Mouse (Mus musculus): ENCODE results near the gene Prim2. TPM values are rescaled to one million over a fixed set of nuclear protein-coding genes. Genes with fewer than 3 reads are reported as not detected.
A peak's percentile ranks its signal among the peaks of the same experiment; 100 is the strongest.

Prim2 gene
- polyA plus RNA-seq, 1 experiment from 2014 or later: 55.0 TPM

- H3K4me1 ChIP-seq (ENCODE audit: control insufficient read depth, insufficient read depth, low read length): 0 out of 2 replicates have a peak, but pooled peaks cover 5% of the 10 kb centered on the region
- H3K27me3 ChIP-seq (ENCODE audit: control insufficient read depth, insufficient read depth, low read length): no peaks in the 10 kb centered on the region
- WGBS: 74% methylated on average over 8 of the region's 8 CpGs
- no peaks in the 10 kb centered on the region for H3K36me3 ChIP-seq (ENCODE audit: control insufficient read depth, insufficient read depth, low read length)
- H3K4me2 ChIP-seq: no peak overlapping the region
- H3K9ac ChIP-seq (ENCODE audit: low read length): no peak overlapping the region
- no peaks in the 10 kb centered on the region for H3K9me3 ChIP-seq (ENCODE audit: control insufficient read depth, low read length)
- H3K4me3 ChIP-seq (ENCODE audit: low read depth, low read length): no peak overlapping the region
- H3K27ac ChIP-seq (ENCODE audit: low read depth, low read length): no peak overlapping the region
- no peak for ATAC-seq (ENCODE audit: low FRiP score)
- DNase-seq (ENCODE audit: low spot score, missing footprints): peak; percentile 75
Measured at GRCm38 (mm10) chr1:33590556-33591411, 78.8 kb downstream of the Prim2 start.

DNA sequence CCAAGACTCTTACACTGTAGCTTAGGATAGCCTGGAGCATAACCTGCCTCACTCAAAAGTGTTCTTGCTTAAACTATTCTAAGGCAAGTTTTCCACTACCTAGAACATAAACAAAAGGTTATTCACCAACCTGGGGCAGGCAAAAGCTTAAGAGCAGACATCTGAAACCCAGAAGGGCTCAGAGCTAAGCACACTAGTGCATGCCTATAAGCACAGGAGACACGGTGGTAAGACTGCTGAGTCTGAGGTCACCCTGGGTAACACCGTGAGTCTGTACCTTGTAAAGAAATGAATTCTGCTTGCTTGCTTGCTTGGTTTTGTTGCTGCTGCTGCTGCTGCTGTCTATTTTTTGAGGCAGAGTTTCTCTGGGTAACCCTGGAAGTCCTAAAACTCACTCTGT, 80.1 kb downstream of the Prim2 start:
- 58% methylated on average over 2 of the region's 2 CpGs for WGBS
- no peak overlapping the region for H3K4me3 ChIP-seq (ENCODE audit: low read depth, low read length)
- no peak overlapping the region for H3K27ac ChIP-seq (ENCODE audit: low read depth, low read length)
- ATAC-seq (ENCODE audit: low FRiP score) (no peak), DNase-seq (ENCODE audit: low spot score, missing footprints) (peak; percentile 67)
- H3K4me2 ChIP-seq: no peak overlapping the region
- H3K36me3 ChIP-seq (ENCODE audit: control insufficient read depth, insufficient read depth, low read length): no peaks in the 10 kb centered on the region
- no peaks in the 10 kb centered on the region for H3K4me1 ChIP-seq (ENCODE audit: control insufficient read depth, insufficient read depth, low read length)
- no peaks in the 10 kb centered on the region for H3K27me3 ChIP-seq (ENCODE audit: control insufficient read depth, insufficient read depth, low read length)
- no peak overlapping the region for H3K9ac ChIP-seq (ENCODE audit: low read length)
- H3K9me3 ChIP-seq (ENCODE audit: control insufficient read depth, low read length): no peaks in the 10 kb centered on the region

DNA sequence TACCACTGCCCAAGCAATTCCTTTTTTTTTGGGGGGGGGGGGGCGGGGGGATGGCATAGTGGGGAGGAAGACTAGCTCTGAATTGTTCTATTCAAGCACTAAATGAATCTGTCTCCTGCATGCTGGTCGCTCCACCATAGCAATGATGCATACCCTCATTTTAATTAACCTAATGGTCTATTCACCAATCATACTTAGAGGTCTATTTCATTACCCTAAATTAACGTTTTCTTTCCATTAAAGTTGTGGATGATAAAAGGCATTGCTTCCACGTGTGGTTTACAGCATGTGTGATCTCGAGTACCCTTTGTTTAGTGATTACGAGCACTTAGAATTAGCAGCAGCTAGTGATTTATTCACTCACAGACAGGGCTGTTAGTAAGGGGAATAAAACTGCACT, 81.0 kb downstream of the Prim2 start:
- DNase-seq (ENCODE audit: low spot score, missing footprints): peak; percentile 4
- Histone ChIP-seq H3K9me3 (ENCODE audit: control insufficient read depth, low read length) (no peaks in the 10 kb centered on the region), H3K36me3 (ENCODE audit: control insufficient read depth, insufficient read depth, low read length) (no peaks in the 10 kb centered on the region), H3K9ac (ENCODE audit: low read length) (no peak overlapping the region), H3K4me3 (ENCODE audit: low read depth, low read length) (no peak overlapping the region), H3K27me3 (ENCODE audit: control insufficient read depth, insufficient read depth, low read length) (no peaks in the 10 kb centered on the region), H3K4me1 (ENCODE audit: control insufficient read depth, insufficient read depth, low read length) (no peaks in the 10 kb centered on the region), H3K27ac (ENCODE audit: low read depth, low read length) (no peak overlapping the region), H3K4me2 (no peak overlapping the region)
- 79% methylated on average over 6 of the region's 6 CpGs for WGBS
- no peak for ATAC-seq (ENCODE audit: low FRiP score)

- Histone ChIP-seq H3K4me3 (ENCODE audit: low read depth, low read length) (no peak overlapping the region), H3K27ac (ENCODE audit: low read depth, low read length) (no peak overlapping the region), H3K9me3 (ENCODE audit: control insufficient read depth, low read length) (no peaks in the 10 kb centered on the region), H3K4me1 (ENCODE audit: control insufficient read depth, insufficient read depth, low read length) (no peaks in the 10 kb centered on the region), H3K9ac (ENCODE audit: low read length) (no peak overlapping the region), H3K27me3 (ENCODE audit: control insufficient read depth, insufficient read depth, low read length) (no peaks in the 10 kb centered on the region), H3K36me3 (ENCODE audit: control insufficient read depth, insufficient read depth, low read length) (no peaks in the 10 kb centered on the region), H3K4me2 (no peak overlapping the region)
- no peak for DNase-seq (ENCODE audit: low spot score, missing footprints)
- no peak for ATAC-seq (ENCODE audit: low FRiP score)
Measured at GRCm38 (mm10) chr1:33584590-33584978, 85.0 kb downstream of the Prim2 start.

DNA sequence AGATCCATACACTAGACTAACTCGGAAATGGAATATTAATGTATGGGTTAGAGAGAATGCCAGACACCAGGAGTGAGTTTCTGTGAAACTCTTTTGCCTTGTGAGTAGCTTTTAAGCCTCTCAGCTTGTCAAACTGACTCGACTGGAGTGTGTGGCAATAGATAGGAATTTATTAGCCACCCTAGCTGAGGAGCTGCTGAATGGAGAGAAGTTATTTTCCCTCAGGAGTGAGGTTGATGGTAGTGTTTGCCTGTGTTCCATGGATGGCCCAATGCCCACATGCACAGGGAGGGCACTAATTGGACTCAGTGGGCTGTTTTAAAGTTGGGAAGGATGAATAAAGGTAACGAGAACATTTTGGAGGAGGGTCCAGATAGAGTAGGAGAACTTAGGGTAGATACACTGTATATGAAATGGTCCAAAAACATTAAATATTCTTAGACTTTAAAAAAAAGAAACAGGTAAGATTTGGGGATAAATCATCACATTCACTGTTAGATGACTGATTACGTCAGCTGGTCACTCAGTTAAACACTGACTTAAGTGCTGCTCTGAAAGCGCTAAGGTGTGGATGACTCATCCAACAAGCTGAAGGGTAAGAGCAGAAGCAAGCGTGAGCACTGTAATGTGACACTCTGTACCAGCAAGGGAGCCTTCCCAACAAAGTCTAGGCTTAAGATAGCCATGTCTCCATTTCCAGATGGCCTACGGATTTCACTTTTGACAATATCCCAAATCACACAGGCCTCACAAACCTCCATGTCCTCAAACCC, 85.6 kb downstream of the Prim2 start:
- peak; percentile 45 for DNase-seq (ENCODE audit: low spot score, missing footprints)
- Histone ChIP-seq H3K27ac (ENCODE audit: low read depth, low read length) (no peak overlapping the region), H3K4me2 (no peak overlapping the region), H3K36me3 (ENCODE audit: control insufficient read depth, insufficient read depth, low read length) (no peaks in the 10 kb centered on the region), H3K9ac (ENCODE audit: low read length) (no peak overlapping the region), H3K4me1 (ENCODE audit: control insufficient read depth, insufficient read depth, low read length) (no peaks in the 10 kb centered on the region), H3K4me3 (ENCODE audit: low read depth, low read length) (no peak overlapping the region), H3K27me3 (ENCODE audit: control insufficient read depth, insufficient read depth, low read length) (no peaks in the 10 kb centered on the region), H3K9me3 (ENCODE audit: control insufficient read depth, low read length) (no peaks in the 10 kb centered on the region)
- ATAC-seq (ENCODE audit: low FRiP score): no peak
- 83% methylated on average over 7 of the region's 7 CpGs for WGBS

GRCm38 (mm10) chr1:33578593-33578992, 91.0 kb downstream of the Prim2 start:
- DNase-seq (ENCODE audit: low spot score, missing footprints): no peak
- WGBS: 85% methylated on average over 6 of the region's 6 CpGs
- no peaks in the 10 kb centered on the region for H3K36me3 ChIP-seq (ENCODE audit: control insufficient read depth, insufficient read depth, low read length)
- no peaks in the 10 kb centered on the region for H3K9me3 ChIP-seq (ENCODE audit: control insufficient read depth, low read length)
- H3K4me2 ChIP-seq: no peak overlapping the region
- no peak for ATAC-seq (ENCODE audit: low FRiP score)
- no peak overlapping the region for H3K27ac ChIP-seq (ENCODE audit: low read depth, low read length)
- no peak overlapping the region for H3K9ac ChIP-seq (ENCODE audit: low read length)
- H3K27me3 ChIP-seq (ENCODE audit: control insufficient read depth, insufficient read depth, low read length): no peaks in the 10 kb centered on the region
- 0 out of 2 replicates have a peak, but pooled peaks cover 2% of the 10 kb centered on the region for H3K4me1 ChIP-seq (ENCODE audit: control insufficient read depth, insufficient read depth, low read length)
- H3K4me3 ChIP-seq (ENCODE audit: low read depth, low read length): no peak overlapping the region

DNA sequence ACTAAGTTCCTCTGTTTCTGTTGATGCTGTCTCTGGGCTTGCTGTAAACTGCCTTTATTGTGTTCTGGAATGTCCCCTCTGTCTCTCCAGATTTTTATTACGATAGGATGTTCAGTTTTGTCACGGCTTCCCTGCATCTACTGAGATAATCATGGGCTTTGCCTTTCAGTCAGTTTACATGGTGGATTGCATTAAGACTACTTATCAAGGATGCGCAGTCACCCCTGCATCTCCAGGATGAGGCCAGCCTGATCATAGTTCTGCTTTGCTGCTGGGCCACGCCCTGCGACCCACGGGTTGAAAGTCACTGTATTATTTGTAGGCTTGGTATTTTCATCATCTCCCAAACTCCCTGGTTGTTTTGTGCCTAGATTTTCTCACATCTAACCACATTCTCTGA, 95.1 kb downstream of the Prim2 start:
- WGBS: 88% methylated on average over 6 of the region's 6 CpGs
- no peaks in the 10 kb centered on the region for H3K36me3 ChIP-seq (ENCODE audit: control insufficient read depth, insufficient read depth, low read length)
- peak; percentile 39 for DNase-seq (ENCODE audit: low spot score, missing footprints)
- no peak overlapping the region for H3K27ac ChIP-seq (ENCODE audit: low read depth, low read length)
- H3K4me3 ChIP-seq (ENCODE audit: low read depth, low read length): no peak overlapping the region
- ATAC-seq (ENCODE audit: low FRiP score): no peak
- H3K4me1 ChIP-seq (ENCODE audit: control insufficient read depth, insufficient read depth, low read length): 0 out of 2 replicates have a peak, but pooled peaks cover 2% of the 10 kb centered on the region
- H3K9ac ChIP-seq (ENCODE audit: low read length): no peak overlapping the region
- H3K4me2 ChIP-seq: no peak overlapping the region
- H3K27me3 ChIP-seq (ENCODE audit: control insufficient read depth, insufficient read depth, low read length): no peaks in the 10 kb centered on the region
- H3K9me3 ChIP-seq (ENCODE audit: control insufficient read depth, low read length): no peaks in the 10 kb centered on the region

GRCm38 (mm10) chr1:33565764-33566401, 103.7 kb downstream of the Prim2 start:
- DNase-seq (ENCODE audit: low spot score, missing footprints) (peak; percentile 76), ATAC-seq (ENCODE audit: low FRiP score) (no peak)
- H3K4me1 ChIP-seq (ENCODE audit: control insufficient read depth, insufficient read depth, low read length): no peaks in the 10 kb centered on the region
- no peak overlapping the region for H3K4me3 ChIP-seq (ENCODE audit: low read depth, low read length)
- H3K27me3 ChIP-seq (ENCODE audit: control insufficient read depth, insufficient read depth, low read length): no peaks in the 10 kb centered on the region
- no peak overlapping the region for H3K9ac ChIP-seq (ENCODE audit: low read length)
- no peak overlapping the region for H3K27ac ChIP-seq (ENCODE audit: low read depth, low read length)
- H3K9me3 ChIP-seq (ENCODE audit: control insufficient read depth, low read length): no peaks in the 10 kb centered on the region
- H3K4me2 ChIP-seq: no peak overlapping the region
- 58% methylated on average over 7 of the region's 7 CpGs for WGBS
- H3K36me3 ChIP-seq (ENCODE audit: control insufficient read depth, insufficient read depth, low read length): no peaks in the 10 kb centered on the region

GRCm38 (mm10) chr1:33564032-33564431, 105.6 kb downstream of the Prim2 start:
- no peak for ATAC-seq (ENCODE audit: low FRiP score)
- Histone ChIP-seq H3K9ac (ENCODE audit: low read length) (no peak overlapping the region), H3K9me3 (ENCODE audit: control insufficient read depth, low read length) (no peaks in the 10 kb centered on the region), H3K4me1 (ENCODE audit: control insufficient read depth, insufficient read depth, low read length) (no peaks in the 10 kb centered on the region), H3K27ac (ENCODE audit: low read depth, low read length) (no peak overlapping the region), H3K36me3 (ENCODE audit: control insufficient read depth, insufficient read depth, low read length) (no peaks in the 10 kb centered on the region), H3K27me3 (ENCODE audit: control insufficient read depth, insufficient read depth, low read length) (no peaks in the 10 kb centered on the region), H3K4me3 (ENCODE audit: low read depth, low read length) (no peak overlapping the region), H3K4me2 (no peak overlapping the region)
- no peak for DNase-seq (ENCODE audit: low spot score, missing footprints)
- 79% methylated on average over 6 of the region's 6 CpGs for WGBS

Data from midbrain, embryonic 11.5 days (tissue).